Mouse (Mus musculus): ENCODE data around the gene Sipa1l1.

DNA sequence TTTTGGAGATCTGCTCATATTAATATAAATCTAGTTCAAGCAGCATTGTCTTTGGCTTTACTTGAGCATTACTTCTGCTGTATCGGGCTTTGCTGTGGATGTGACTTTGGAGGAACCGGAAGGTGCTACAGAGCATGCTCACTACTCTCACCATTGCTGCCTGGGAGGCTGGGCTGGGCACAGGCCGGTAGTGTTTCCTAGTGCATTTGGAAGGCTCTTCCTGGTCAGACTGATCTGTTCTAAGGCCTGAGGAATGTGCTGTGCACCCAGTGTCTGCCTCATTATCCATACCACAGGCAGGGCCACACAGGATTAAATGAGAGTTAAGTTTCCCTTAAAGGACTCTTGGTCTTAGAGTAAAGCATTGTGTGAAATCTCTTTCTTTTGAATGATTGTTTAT, 79.4 kb downstream of the Sipa1l1 start:
- no peak for TF ChIP-seq POLR2A (IDR thresholded peaks at IDR 0.05; ENCODE audit: insufficient read depth, low read depth, low read length)
- TF ChIP-seq CTCF (IDR thresholded peaks at IDR 0.05; ENCODE audit: insufficient read depth, low read depth, low read length) = no peak
